Mouse (Mus musculus): Measurements from ENCODE around the gene Fbxw8.

DNA sequence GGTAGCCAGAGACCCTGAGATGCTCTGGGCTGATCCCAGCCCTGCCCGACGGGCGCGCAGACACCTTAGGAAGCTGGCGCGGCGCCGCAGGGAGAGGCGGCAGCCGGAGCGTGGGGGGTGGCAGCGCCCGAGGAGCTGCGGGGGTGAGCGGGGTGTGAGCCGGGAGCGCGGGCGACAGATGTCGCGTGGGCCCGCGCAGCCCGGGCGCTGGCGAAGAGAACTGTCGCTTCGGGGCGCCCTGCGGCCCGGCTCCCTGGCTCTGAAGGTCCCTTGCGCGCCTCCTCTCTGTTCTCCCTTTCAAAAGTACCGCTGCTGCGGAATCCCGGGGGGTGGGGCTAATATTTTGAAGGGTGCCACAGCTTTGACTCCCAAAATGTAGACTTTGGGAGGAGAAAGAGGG is 16.4 kb upstream of the Fbxw8 start:
- TF ChIP-seq CTCF (IDR thresholded peaks at IDR 0.05; ENCODE audit: low read depth) (no peak), EP300 (IDR thresholded peaks at IDR 0.05; ENCODE audit: low read depth) (no peak)
